Mouse (Mus musculus): ENCODE results near the gene Dusp15. TPM values are rescaled to one million over a fixed set of nuclear protein-coding genes. Genes with fewer than 3 reads are reported as not detected.

Dusp15 gene
- polyA plus RNA-seq, 1 experiment, result not detected

- Histone ChIP-seq H3K27ac (ENCODE audit: insufficient read depth, low read depth, low read length) (no peak overlapping the region), H3K4me1 (ENCODE audit: control insufficient read depth, insufficient read depth, low read length) (peaks cover 28% of the 10 kb centered on the region), H3K4me3 (ENCODE audit: insufficient read depth, low read length) (no peak overlapping the region)
- TF ChIP-seq POLR2A (IDR thresholded peaks at IDR 0.05; ENCODE audit: borderline replicate concordance, low read depth, low read length), result no peak
- TF ChIP-seq CTCF (IDR thresholded peaks at IDR 0.05; ENCODE audit: low read depth, low read length), result peak; percentile 83
These were observed 17.9 kb downstream of the Dusp15 start for GRCm38 (mm10) chr2:152933614-152934013.

- Histone ChIP-seq H3K4me1 (ENCODE audit: control insufficient read depth, insufficient read depth, low read length) (peaks cover 34% of the 10 kb centered on the region), H3K27ac (ENCODE audit: insufficient read depth, low read depth, low read length) (no peak within 1 kb of the TSS), H3K4me3 (ENCODE audit: insufficient read depth, low read length) (no peak within 1 kb of the TSS)
- TF ChIP-seq CTCF (IDR thresholded peaks at IDR 0.05; ENCODE audit: low read depth, low read length) (no peak), POLR2A (IDR thresholded peaks at IDR 0.05; ENCODE audit: borderline replicate concordance, low read depth, low read length) (no peak)
These were observed 18.4 kb downstream of the Dusp15 start, which contains the start of gene Foxs1 for GRCm38 (mm10) chr2:152933048-152933447. Gene Foxs1, minus strand, starts transcription at chr2:152933208.

GRCm38 (mm10) chr2:152931456-152932160, 19.9 kb downstream of the Dusp15 start:
- TF ChIP-seq CTCF (IDR thresholded peaks at IDR 0.05; ENCODE audit: low read depth, low read length), result no peak
- TF ChIP-seq POLR2A (IDR thresholded peaks at IDR 0.05; ENCODE audit: borderline replicate concordance, low read depth, low read length), result no peak
- Histone ChIP-seq H3K4me1 (ENCODE audit: control insufficient read depth, insufficient read depth, low read length) (peaks cover 46% of the 10 kb centered on the region), H3K27ac (ENCODE audit: insufficient read depth, low read depth, low read length) (no peak overlapping the region), H3K4me3 (ENCODE audit: insufficient read depth, low read length) (no peak overlapping the region)

GRCm38 (mm10) chr2:152930276-152930675, 21.2 kb downstream of the Dusp15 start:
- Histone ChIP-seq H3K4me1 (ENCODE audit: control insufficient read depth, insufficient read depth, low read length) (peaks cover 59% of the 10 kb centered on the region), H3K27ac (ENCODE audit: insufficient read depth, low read depth, low read length) (no peak overlapping the region), H3K4me3 (ENCODE audit: insufficient read depth, low read length) (no peak overlapping the region)
- TF ChIP-seq POLR2A (IDR thresholded peaks at IDR 0.05; ENCODE audit: borderline replicate concordance, low read depth, low read length) (no peak), CTCF (IDR thresholded peaks at IDR 0.05; ENCODE audit: low read depth, low read length) (no peak)

- Histone ChIP-seq H3K27ac (ENCODE audit: insufficient read depth, low read depth, low read length) (no peak overlapping the region), H3K4me3 (ENCODE audit: insufficient read depth, low read length) (no peak overlapping the region), H3K4me1 (ENCODE audit: control insufficient read depth, insufficient read depth, low read length) (peaks cover 71% of the 10 kb centered on the region)
- no peak for TF ChIP-seq POLR2A (IDR thresholded peaks at IDR 0.05; ENCODE audit: borderline replicate concordance, low read depth, low read length)
- no peak for TF ChIP-seq CTCF (IDR thresholded peaks at IDR 0.05; ENCODE audit: low read depth, low read length)
These were observed 22.5 kb downstream of the Dusp15 start for GRCm38 (mm10) chr2:152928988-152929370.

GRCm38 (mm10) chr2:152928219-152928987, 23.1 kb downstream of the Dusp15 start:
- H3K27ac ChIP-seq (ENCODE audit: insufficient read depth, low read depth, low read length), result peak overlapping the region; percentile 80
- TF ChIP-seq CTCF (IDR thresholded peaks at IDR 0.05; ENCODE audit: low read depth, low read length) (no peak), POLR2A (IDR thresholded peaks at IDR 0.05; ENCODE audit: borderline replicate concordance, low read depth, low read length) (no peak)
- H3K4me3 ChIP-seq (ENCODE audit: insufficient read depth, low read length), result no peak overlapping the region
- H3K4me1 ChIP-seq (ENCODE audit: control insufficient read depth, insufficient read depth, low read length), result peaks cover 73% of the 10 kb centered on the region

- peak overlapping the region; percentile 80 for H3K27ac ChIP-seq (ENCODE audit: insufficient read depth, low read depth, low read length)
- no peak overlapping the region for H3K4me3 ChIP-seq (ENCODE audit: insufficient read depth, low read length)
- TF ChIP-seq POLR2A (IDR thresholded peaks at IDR 0.05; ENCODE audit: borderline replicate concordance, low read depth, low read length), result no peak
- TF ChIP-seq CTCF (IDR thresholded peaks at IDR 0.05; ENCODE audit: low read depth, low read length), result no peak
- peaks cover 73% of the 10 kb centered on the region for H3K4me1 ChIP-seq (ENCODE audit: control insufficient read depth, insufficient read depth, low read length)
These were observed 24.1 kb downstream of the Dusp15 start for GRCm38 (mm10) chr2:152927371-152927770.

- Histone ChIP-seq H3K4me1 (ENCODE audit: control insufficient read depth, insufficient read depth, low read length) (peaks cover 71% of the 10 kb centered on the region), H3K27ac (ENCODE audit: insufficient read depth, low read depth, low read length) (peak overlapping the region; percentile 80)
- TF ChIP-seq POLR2A (IDR thresholded peaks at IDR 0.05; ENCODE audit: borderline replicate concordance, low read depth, low read length) (no peak), CTCF (IDR thresholded peaks at IDR 0.05; ENCODE audit: low read depth, low read length) (no peak)
These were observed 24.6 kb downstream of the Dusp15 start for GRCm38 (mm10) chr2:152926896-152927295.

GRCm38 (mm10) chr2:152925189-152925872, 26.2 kb downstream of the Dusp15 start:
- Histone ChIP-seq H3K4me1 (ENCODE audit: control insufficient read depth, insufficient read depth, low read length) (peaks cover 56% of the 10 kb centered on the region), H3K27ac (ENCODE audit: insufficient read depth, low read depth, low read length) (peak overlapping the region; percentile 61), H3K4me3 (ENCODE audit: insufficient read depth, low read length) (no peak overlapping the region)
- TF ChIP-seq POLR2A (IDR thresholded peaks at IDR 0.05; ENCODE audit: borderline replicate concordance, low read depth, low read length) (no peak), CTCF (IDR thresholded peaks at IDR 0.05; ENCODE audit: low read depth, low read length) (no peak)

More at GRCm38 (mm10) chr2:152926896-152927295, 24.6 kb downstream of the Dusp15 start:
- no peak overlapping the region for H3K4me3 ChIP-seq (ENCODE audit: insufficient read depth, low read length)
